Mouse (Mus musculus): ENCODE measurements at regions not wholly inside any gene's neighbourhood (a gene's known extent, or its start where the extent isn't known, plus 50 kb on each side); places are given as distances from the start of the nearest gene placed in this dataset.
"Not testable (repeated sequence)": the region's sequence is repeated elsewhere in the genome, so short reads cannot be mapped to it uniquely, and the experiment has no call there.

DNA sequence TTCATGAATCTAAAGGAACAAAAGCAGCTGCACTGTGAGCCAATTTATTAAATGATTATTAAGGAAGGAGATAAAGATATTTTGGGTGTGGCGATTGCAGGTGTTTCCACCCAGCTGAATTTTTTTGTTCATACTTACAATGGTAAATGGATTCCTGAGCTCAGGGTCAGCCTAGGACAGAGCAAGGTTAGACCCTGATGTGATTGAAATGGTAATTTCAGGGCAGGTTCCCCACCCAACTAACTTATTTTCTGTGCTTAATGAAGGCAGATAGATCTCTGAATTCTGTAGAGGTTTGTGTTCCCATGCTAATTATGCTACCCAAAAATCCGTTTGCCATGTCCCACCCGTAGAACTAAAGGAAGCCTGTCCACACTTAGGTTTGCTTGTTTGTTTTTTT is 258.8 kb upstream of the St6gal2 start:
- Histone ChIP-seq H3K27me3 (replicated peaks; ENCODE audit: control insufficient read depth, insufficient read depth, low read length) (no peaks in the 10 kb centered on the region), H3K27ac (ENCODE audit: low read depth) (no peak overlapping the region)
- ATAC-seq (replicated peaks; ENCODE audit: low FRiP score, low TSS enrichment, low read depth) = no peak

DNA sequence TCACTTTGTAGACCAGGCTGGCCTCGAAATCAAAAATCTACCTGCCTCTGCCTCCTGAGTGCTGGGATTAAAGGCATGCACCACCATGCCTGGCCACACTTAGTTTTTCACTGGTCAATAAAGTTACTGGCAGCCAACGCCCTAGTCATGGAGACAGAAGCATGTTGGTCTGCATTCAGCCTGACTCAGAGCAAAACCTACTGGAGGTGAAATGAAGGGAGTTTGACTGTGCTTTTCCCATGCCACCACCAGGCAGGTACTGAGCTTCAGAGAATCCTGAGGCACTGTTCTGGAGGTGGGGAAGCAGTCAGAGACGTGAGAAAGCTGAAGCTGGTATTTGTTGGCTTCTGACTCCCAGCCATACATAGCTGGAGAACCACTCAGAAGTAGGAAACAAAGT is 258.4 kb upstream of the St6gal2 start:
- no peak overlapping the region for H3K27ac ChIP-seq (ENCODE audit: low read depth)
- H3K4me3 ChIP-seq (ENCODE audit: low read depth, low read length) = no peak overlapping the region
- no peak overlapping the region for H3K4me2 ChIP-seq (ENCODE audit: low read length)
- H3K9ac ChIP-seq (ENCODE audit: low read length) = no peak overlapping the region
- H3K9me3 ChIP-seq (ENCODE audit: control insufficient read depth, low read length) = no peaks in the 10 kb centered on the region
- WGBS = 75% methylated on average over 3 of the region's 3 CpGs
- no peaks in the 10 kb centered on the region for H3K36me3 ChIP-seq (ENCODE audit: control insufficient read depth, insufficient read depth, low read length)
- H3K27me3 ChIP-seq (replicated peaks; ENCODE audit: control insufficient read depth, insufficient read depth, low read length) = no peaks in the 10 kb centered on the region
- ATAC-seq (replicated peaks; ENCODE audit: low FRiP score, low TSS enrichment, low read depth) (no peak), DNase-seq (ENCODE audit: low spot score) (no peak)
- no peaks in the 10 kb centered on the region for H3K4me1 ChIP-seq (replicated peaks; ENCODE audit: control insufficient read depth, insufficient read depth, low read length)

More for the DNA sequence above, 258.8 kb upstream of the St6gal2 start:
- Histone ChIP-seq H3K36me3 (ENCODE audit: control insufficient read depth, insufficient read depth, low read length) (no peaks in the 10 kb centered on the region), H3K9me3 (ENCODE audit: control insufficient read depth, low read length) (no peaks in the 10 kb centered on the region), H3K4me1 (replicated peaks; ENCODE audit: control insufficient read depth, insufficient read depth, low read length) (no peaks in the 10 kb centered on the region), H3K4me3 (ENCODE audit: low read depth, low read length) (no peak overlapping the region), H3K4me2 (ENCODE audit: low read length) (no peak overlapping the region), H3K9ac (ENCODE audit: low read length) (no peak overlapping the region)
- 87% methylated on average over 3 of the region's 3 CpGs for WGBS
- no peak for DNase-seq (ENCODE audit: low spot score)

DNA sequence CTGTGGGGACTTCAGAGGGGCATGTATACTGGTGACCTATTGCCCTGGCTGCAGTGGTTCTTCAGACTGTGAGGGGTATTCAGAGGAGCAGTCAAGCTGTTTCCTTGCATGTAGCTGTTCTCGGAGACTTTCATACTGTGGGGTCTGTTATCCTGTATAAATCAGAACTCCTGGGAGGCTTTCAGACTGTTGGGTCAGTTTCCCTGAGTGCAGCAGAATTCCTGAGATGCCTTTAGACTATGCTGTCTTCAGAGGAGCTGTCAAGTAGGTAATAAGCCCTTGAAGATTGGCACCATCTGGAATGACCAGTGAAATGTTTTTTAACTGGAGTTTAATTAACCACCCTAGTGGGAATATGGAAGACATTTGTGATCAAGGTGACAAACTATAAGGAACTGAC is 238.6 kb upstream of the St6gal2 start:
- 0 out of 2 replicates have a peak, but pooled peaks have one; percentile 32 for ATAC-seq (replicated peaks; ENCODE audit: low FRiP score, low TSS enrichment, low read depth)
- no peak for DNase-seq (ENCODE audit: low spot score)
- Histone ChIP-seq H3K4me1 (replicated peaks; ENCODE audit: control insufficient read depth, insufficient read depth, low read length) (no peaks in the 10 kb centered on the region), H3K27me3 (replicated peaks; ENCODE audit: control insufficient read depth, insufficient read depth, low read length) (no peaks in the 10 kb centered on the region), H3K4me2 (ENCODE audit: low read length) (no peak overlapping the region), H3K9ac (ENCODE audit: low read length) (no peak overlapping the region), H3K4me3 (ENCODE audit: low read depth, low read length) (no peak overlapping the region), H3K9me3 (ENCODE audit: control insufficient read depth, low read length) (no peaks in the 10 kb centered on the region), H3K36me3 (ENCODE audit: control insufficient read depth, insufficient read depth, low read length) (no peaks in the 10 kb centered on the region), H3K27ac (ENCODE audit: low read depth) (no peak overlapping the region)
- WGBS = 50% methylated on average over 1 of the region's 1 CpGs

DNA sequence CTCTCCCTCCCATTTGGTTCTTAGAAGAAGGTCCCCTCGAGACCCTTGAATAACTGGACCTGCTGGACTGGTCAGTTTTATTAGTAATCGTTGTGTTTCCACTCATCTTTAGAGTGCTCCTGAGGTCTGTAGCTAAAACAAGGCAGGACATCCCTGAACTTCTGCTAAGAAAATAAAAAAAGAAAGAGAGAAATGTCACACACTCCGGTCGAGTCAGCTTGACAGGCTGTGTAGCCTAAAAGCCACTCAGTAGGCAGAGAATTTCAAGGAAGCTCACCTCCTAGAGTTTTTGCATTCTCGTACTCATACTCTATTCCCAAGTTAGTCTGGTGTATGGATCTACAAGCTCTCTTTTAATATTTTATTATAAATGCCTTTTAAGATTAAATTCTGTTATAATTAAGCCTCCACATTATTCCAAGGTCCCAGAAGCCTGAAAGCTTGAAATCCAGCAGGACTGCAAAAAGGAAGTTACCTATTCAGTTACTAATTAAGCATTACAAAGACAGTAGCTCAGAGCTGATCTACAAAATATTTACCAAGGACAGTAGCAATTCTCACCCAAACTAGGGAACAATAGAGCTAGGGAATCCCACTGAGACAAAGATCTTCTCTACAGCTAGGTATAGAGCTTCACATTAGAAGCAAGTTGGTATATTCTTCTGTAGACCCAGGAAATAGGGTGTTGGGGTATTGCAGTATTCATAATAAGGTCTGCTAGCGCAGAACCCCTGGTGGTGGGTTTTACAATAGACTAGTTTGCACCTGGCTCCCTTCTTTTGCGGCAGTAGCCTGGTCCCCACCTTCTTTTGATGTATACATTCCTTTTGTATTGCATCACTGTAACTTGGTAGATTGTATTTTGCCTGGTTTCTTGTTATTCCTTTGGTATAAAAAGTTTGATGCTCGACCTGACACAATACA is 226.7 kb upstream of the St6gal2 start:
- not testable (repeated sequence) for H3K27me3 ChIP-seq (replicated peaks; ENCODE audit: control insufficient read depth, insufficient read depth, low read length); H3K9ac ChIP-seq (ENCODE audit: low read length); DNase-seq (ENCODE audit: low spot score); H3K36me3 ChIP-seq (ENCODE audit: control insufficient read depth, insufficient read depth, low read length); ATAC-seq (replicated peaks; ENCODE audit: low FRiP score, low TSS enrichment, low read depth); H3K27ac ChIP-seq (ENCODE audit: low read depth); H3K9me3 ChIP-seq (ENCODE audit: control insufficient read depth, low read length); H3K4me3 ChIP-seq (ENCODE audit: low read depth, low read length); H3K4me1 ChIP-seq (replicated peaks; ENCODE audit: control insufficient read depth, insufficient read depth, low read length); H3K4me2 ChIP-seq (ENCODE audit: low read length)
- 84% methylated on average over 8 of the region's 8 CpGs for WGBS

DNA sequence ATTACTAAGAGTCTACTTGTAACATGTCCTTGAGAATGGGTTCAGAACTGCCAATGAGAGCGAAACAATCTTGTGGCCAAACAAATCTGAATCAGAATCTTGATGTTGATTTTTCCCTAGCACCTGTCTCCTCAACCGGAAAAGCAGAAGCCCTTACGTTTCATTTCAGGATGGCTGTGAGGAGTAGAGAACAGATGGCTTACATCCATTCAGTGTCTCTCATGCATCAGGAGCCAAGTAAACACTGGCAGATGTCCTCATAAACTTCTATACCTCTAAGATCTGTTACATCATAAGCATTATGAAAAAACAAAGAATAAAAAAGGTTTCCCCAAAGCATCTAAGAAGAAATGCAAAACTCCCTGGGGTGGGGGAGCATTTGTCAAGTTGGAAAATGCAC is 221.1 kb upstream of the St6gal2 start:
- no peaks in the 10 kb centered on the region for H3K9me3 ChIP-seq (ENCODE audit: control insufficient read depth, low read length)
- no peak for DNase-seq (ENCODE audit: low spot score)
- no peaks in the 10 kb centered on the region for H3K4me1 ChIP-seq (replicated peaks; ENCODE audit: control insufficient read depth, insufficient read depth, low read length)
- WGBS = 81% methylated on average over 3 of the region's 3 CpGs
- no peaks in the 10 kb centered on the region for H3K27me3 ChIP-seq (replicated peaks; ENCODE audit: control insufficient read depth, insufficient read depth, low read length)
- H3K27ac ChIP-seq (ENCODE audit: low read depth) = no peak overlapping the region
- no peak overlapping the region for H3K9ac ChIP-seq (ENCODE audit: low read length)
- ATAC-seq (replicated peaks; ENCODE audit: low FRiP score, low TSS enrichment, low read depth) = no peak
- H3K36me3 ChIP-seq (ENCODE audit: control insufficient read depth, insufficient read depth, low read length) = no peaks in the 10 kb centered on the region
- H3K4me3 ChIP-seq (ENCODE audit: low read depth, low read length) = no peak overlapping the region
- no peak overlapping the region for H3K4me2 ChIP-seq (ENCODE audit: low read length)

DNA sequence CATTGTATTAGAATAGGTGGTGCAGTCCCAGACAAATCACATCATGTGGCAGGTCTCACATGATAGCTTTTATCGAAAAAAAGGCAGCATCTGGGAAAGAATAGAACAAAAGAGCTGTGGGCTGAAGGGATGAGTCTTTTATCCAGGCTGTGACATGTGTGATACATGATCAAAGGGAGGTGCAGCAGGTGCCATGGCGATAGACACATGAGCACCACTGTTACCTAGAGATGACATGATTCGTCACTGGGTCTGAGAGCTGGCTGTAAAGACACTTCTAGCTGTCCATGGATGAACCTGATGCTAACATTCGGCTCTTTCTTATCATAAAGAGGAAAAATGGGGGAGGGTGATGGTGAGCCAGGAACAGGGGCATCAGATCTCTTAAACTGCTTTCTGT is 210.9 kb upstream of the St6gal2 start:
- WGBS = 87% methylated on average over 4 of the region's 4 CpGs
- no peak overlapping the region for H3K9ac ChIP-seq (ENCODE audit: low read length)
- no peaks in the 10 kb centered on the region for H3K36me3 ChIP-seq (ENCODE audit: control insufficient read depth, insufficient read depth, low read length)
- no peak for ATAC-seq (replicated peaks; ENCODE audit: low FRiP score, low TSS enrichment, low read depth)
- no peaks in the 10 kb centered on the region for H3K27me3 ChIP-seq (replicated peaks; ENCODE audit: control insufficient read depth, insufficient read depth, low read length)
- no peaks in the 10 kb centered on the region for H3K9me3 ChIP-seq (ENCODE audit: control insufficient read depth, low read length)
- DNase-seq (ENCODE audit: low spot score) = no peak
- no peak overlapping the region for H3K27ac ChIP-seq (ENCODE audit: low read depth)
- H3K4me3 ChIP-seq (ENCODE audit: low read depth, low read length) = no peak overlapping the region
- H3K4me1 ChIP-seq (replicated peaks; ENCODE audit: control insufficient read depth, insufficient read depth, low read length) = no peaks in the 10 kb centered on the region
- H3K4me2 ChIP-seq (ENCODE audit: low read length) = no peak overlapping the region

DNA sequence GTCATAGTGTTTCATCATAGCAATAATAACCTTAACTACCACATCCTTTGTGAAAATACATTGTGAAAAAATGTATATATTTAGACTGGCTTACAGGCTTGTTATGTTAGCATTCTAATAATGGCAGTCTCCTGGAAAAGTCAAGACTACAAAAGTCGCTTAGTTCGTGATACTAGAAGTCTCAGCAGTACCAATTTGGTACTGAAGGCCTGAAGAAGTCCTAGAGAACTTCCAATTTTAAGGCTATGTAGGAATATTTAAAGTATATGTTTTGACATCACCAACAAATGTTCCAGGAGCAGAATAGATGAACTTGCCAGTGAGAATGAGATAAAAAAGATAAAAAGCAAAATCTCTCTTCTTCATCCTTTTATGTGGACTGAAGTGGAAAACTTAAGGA is 182.5 kb upstream of the St6gal2 start:
- Histone ChIP-seq H3K9me3 (ENCODE audit: control insufficient read depth, low read length) (no peaks in the 10 kb centered on the region), H3K27ac (ENCODE audit: low read depth) (no peak overlapping the region), H3K4me1 (replicated peaks; ENCODE audit: control insufficient read depth, insufficient read depth, low read length) (no peaks in the 10 kb centered on the region), H3K4me2 (ENCODE audit: low read length) (no peak overlapping the region), H3K9ac (ENCODE audit: low read length) (no peak overlapping the region), H3K4me3 (ENCODE audit: low read depth, low read length) (no peak overlapping the region), H3K27me3 (replicated peaks; ENCODE audit: control insufficient read depth, insufficient read depth, low read length) (no peaks in the 10 kb centered on the region), H3K36me3 (ENCODE audit: control insufficient read depth, insufficient read depth, low read length) (no peaks in the 10 kb centered on the region)
- DNase-seq (ENCODE audit: low spot score) = no peak
- 86% methylated on average over 2 of the region's 2 CpGs for WGBS
- no peak for ATAC-seq (replicated peaks; ENCODE audit: low FRiP score, low TSS enrichment, low read depth)

DNA sequence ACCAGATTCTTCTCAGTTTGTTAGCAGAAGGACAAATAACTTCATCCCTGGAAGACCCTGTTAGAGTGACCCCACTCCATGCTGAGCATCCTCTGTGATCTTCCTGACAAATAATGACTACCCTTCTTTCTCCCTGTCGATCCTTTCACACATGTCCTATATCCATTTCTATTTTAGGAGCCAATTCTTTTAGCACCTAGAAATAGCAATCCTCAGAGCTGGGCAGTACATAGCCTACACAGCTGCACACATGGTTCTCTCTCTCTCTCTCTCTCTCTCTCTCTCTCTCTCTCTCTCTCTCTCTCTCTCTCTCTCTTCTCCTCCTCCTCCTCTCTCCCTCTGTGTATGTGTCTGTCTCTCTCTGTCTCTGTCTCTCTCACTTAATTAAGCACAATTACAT is 168.6 kb upstream of the St6gal2 start:
- ATAC-seq (replicated peaks; ENCODE audit: low FRiP score, low TSS enrichment, low read depth) (no peak), DNase-seq (ENCODE audit: low spot score) (no peak)
- Histone ChIP-seq H3K9ac (ENCODE audit: low read length) (no peak overlapping the region), H3K36me3 (ENCODE audit: control insufficient read depth, insufficient read depth, low read length) (no peaks in the 10 kb centered on the region), H3K27me3 (replicated peaks; ENCODE audit: control insufficient read depth, insufficient read depth, low read length) (no peaks in the 10 kb centered on the region), H3K4me3 (ENCODE audit: low read depth, low read length) (no peak overlapping the region), H3K4me1 (replicated peaks; ENCODE audit: control insufficient read depth, insufficient read depth, low read length) (no peaks in the 10 kb centered on the region), H3K27ac (ENCODE audit: low read depth) (no peak overlapping the region), H3K4me2 (ENCODE audit: low read length) (no peak overlapping the region), H3K9me3 (ENCODE audit: control insufficient read depth, low read length) (no peaks in the 10 kb centered on the region)
- WGBS = 78% methylated on average over 1 of the region's 1 CpGs

DNA sequence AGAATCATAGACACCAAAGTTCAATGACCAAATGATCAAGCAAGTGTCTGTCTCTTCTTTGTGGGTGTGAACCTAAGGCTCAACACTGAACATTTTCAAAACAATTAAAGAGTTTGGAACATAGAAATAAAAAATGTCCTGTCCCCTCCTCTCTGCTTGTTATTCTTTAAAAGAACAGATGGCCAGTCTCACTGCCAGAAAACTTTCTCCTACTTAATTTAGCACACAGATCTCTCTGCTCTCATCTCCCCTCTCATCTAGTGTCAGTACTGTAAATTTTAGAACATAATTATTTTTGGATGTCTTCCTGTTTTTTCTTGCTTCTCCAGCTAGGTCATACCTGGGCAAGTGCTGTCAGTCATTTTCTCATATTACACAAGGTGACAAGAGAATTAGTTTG is 163.9 kb upstream of the St6gal2 start:
- Histone ChIP-seq H3K36me3 (ENCODE audit: control insufficient read depth, insufficient read depth, low read length) (no peaks in the 10 kb centered on the region), H3K27ac (ENCODE audit: low read depth) (no peak overlapping the region), H3K9ac (ENCODE audit: low read length) (no peak overlapping the region), H3K4me1 (replicated peaks; ENCODE audit: control insufficient read depth, insufficient read depth, low read length) (no peaks in the 10 kb centered on the region), H3K9me3 (ENCODE audit: control insufficient read depth, low read length) (no peaks in the 10 kb centered on the region), H3K27me3 (replicated peaks; ENCODE audit: control insufficient read depth, insufficient read depth, low read length) (no peaks in the 10 kb centered on the region), H3K4me3 (ENCODE audit: low read depth, low read length) (no peak overlapping the region), H3K4me2 (ENCODE audit: low read length) (no peak overlapping the region)
- ATAC-seq (replicated peaks; ENCODE audit: low FRiP score, low TSS enrichment, low read depth) (no peak), DNase-seq (ENCODE audit: low spot score) (no peak)

All from intestine, embryonic 14.5 days (tissue).